Mouse (Mus musculus) lung, adult 2 months (tissue): ENCODE data around the gene Acot12.

ENCODE experiments used
- CTCF ChIP-seq: fragments of 200-500 bp; IDR thresholded peaks from 2 replicates; pipeline ENCODE4 v1.5.1; 2011; ENCODE audit warnings: mild to moderate bottlenecking, low read length, control low read depth; ENCODE audit not compliant: insufficient read depth
- POLR2A ChIP-seq: fragments of 200-500 bp; IDR thresholded peaks from 2 replicates; pipeline ENCODE4 v1.6.1; 2011; ENCODE audit warnings: low read depth, mild to moderate bottlenecking, control low read depth, low read length, borderline replicate concordance; ENCODE audit errors: extremely low read depth

- TF ChIP-seq CTCF: no peak
- TF ChIP-seq POLR2A: no peak
Observed at GRCm38 (mm10) chr13:91695406-91695805, 45.9 kb upstream of the Acot12 start.
